Mouse (Mus musculus): ENCODE data around the gene Pik3r5. TPM values are rescaled to one million over a fixed set of nuclear protein-coding genes. Genes with fewer than 3 reads are reported as not detected.

Pik3r5 gene
- total RNA-seq, 2 experiments from 2014 or later: 0.35 to 0.41 TPM

DNA sequence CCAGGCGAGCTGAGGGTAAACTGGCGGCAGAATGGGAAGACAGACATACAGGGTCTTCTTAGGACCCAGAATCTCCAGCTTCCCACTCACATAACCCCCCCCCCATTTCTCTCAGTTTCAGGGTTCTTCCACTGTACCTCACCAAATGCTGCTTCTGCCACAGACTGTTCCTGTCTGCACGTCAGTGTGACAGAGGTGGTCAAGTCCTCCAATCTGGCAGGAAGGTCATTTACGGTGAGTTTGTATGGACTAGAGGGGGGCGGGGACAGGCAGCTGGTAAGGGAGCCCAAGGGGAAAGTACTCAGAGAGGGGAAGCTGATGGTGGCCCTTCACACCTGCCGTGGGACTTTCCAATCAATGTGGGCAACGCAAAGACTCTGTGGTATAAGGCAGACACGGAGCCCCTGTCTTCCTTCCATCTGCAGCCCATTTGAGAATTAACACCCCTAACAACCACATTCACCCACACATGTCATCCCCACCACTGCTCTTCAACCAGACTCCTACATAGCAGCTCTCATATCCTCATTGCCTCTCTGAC, 113.8 kb downstream of the Pik3r5 start:
- no peak for DNase-seq
- intact Hi-C loops (cut with DNase I; ENCODE audit: low total_unique reads): no loop called here

Other genes starting within 250 kb of the Pik3r5 start
- gene Ntn1, start 31.3 kb upstream of the Pik3r5 start, total RNA-seq (2021): 10 to 100 TPM in 1 of 2 experiments, 1 to 10 TPM in 1; 6.9 to 10.9 TPM
- 1 to 10 TPM; 2.7 to 2.9 TPM for gene Pik3r6, start 70.9 kb downstream of the Pik3r5 start, total RNA-seq (2021)
- gene Mfsd6l, start 124.1 kb downstream of the Pik3r5 start, total RNA-seq (2021): not detected
- gene Ccdc42, start 154.9 kb downstream of the Pik3r5 start, total RNA-seq (2021): under 1 TPM in 1 of 2 experiments, not detected in 1; 0.18 TPM

Data from gastrocnemius, postnatal 14 days (tissue).